Mouse (Mus musculus): Measurements from ENCODE around the gene Ptprn2. TPM values are rescaled to one million over a fixed set of nuclear protein-coding genes. Genes with fewer than 3 reads are reported as not detected.

Gene Ptprn2
- polyA plus RNA-seq, 1 experiment from 2014 or later = 2.9 TPM

- DNase-seq (ENCODE audit: low spot score) (no peak), ATAC-seq (ENCODE audit: insufficient read depth, low FRiP score, low TSS enrichment) (no peak; the same call in 1 of the 2 replicates)
- Histone ChIP-seq H3K9ac (ENCODE audit: low read length) (no peak overlapping the region), H3K27ac (ENCODE audit: low read depth, low read length) (no peak overlapping the region), H3K36me3 (ENCODE audit: control insufficient read depth, insufficient read depth, low read length) (no peaks in the 10 kb centered on the region), H3K4me3 (ENCODE audit: low read depth, low read length) (no peak overlapping the region), H3K9me3 (ENCODE audit: control insufficient read depth, low read length) (no peaks in the 10 kb centered on the region), H3K4me1 (ENCODE audit: control insufficient read depth, insufficient read depth, low read length) (no peaks in the 10 kb centered on the region), H3K27me3 (ENCODE audit: control insufficient read depth, insufficient read depth, low read length) (no peaks in the 10 kb centered on the region), H3K4me2 (ENCODE audit: low read depth) (no peak overlapping the region)
- WGBS = 23% methylated on average over 2 of the region's 2 CpGs
Observed at GRCm38 (mm10) chr12:117017912-117018311, 532.4 kb downstream of the Ptprn2 start.

- H3K9ac ChIP-seq (ENCODE audit: low read length) = no peak overlapping the region
- 0 out of 2 replicates have a peak, but pooled peaks cover under 1% of the 10 kb centered on the region for H3K4me1 ChIP-seq (ENCODE audit: control insufficient read depth, insufficient read depth, low read length)
- no peak overlapping the region for H3K27ac ChIP-seq (ENCODE audit: low read depth, low read length)
- ATAC-seq (ENCODE audit: insufficient read depth, low FRiP score, low TSS enrichment) = no peak
- no peak for DNase-seq (ENCODE audit: low spot score)
- 85% methylated on average over 4 of the region's 4 CpGs for WGBS
- H3K36me3 ChIP-seq (ENCODE audit: control insufficient read depth, insufficient read depth, low read length) = no peaks in the 10 kb centered on the region
- no peak overlapping the region for H3K4me3 ChIP-seq (ENCODE audit: low read depth, low read length)
- H3K4me2 ChIP-seq (ENCODE audit: low read depth) = no peak overlapping the region
- no peaks in the 10 kb centered on the region for H3K27me3 ChIP-seq (ENCODE audit: control insufficient read depth, insufficient read depth, low read length)
- H3K9me3 ChIP-seq (ENCODE audit: control insufficient read depth, low read length) = no peaks in the 10 kb centered on the region
Observed at GRCm38 (mm10) chr12:117023235-117023634, 537.7 kb downstream of the Ptprn2 start.

GRCm38 (mm10) chr12:117024916-117025315 is 539.4 kb downstream of the Ptprn2 start:
- Histone ChIP-seq H3K36me3 (ENCODE audit: control insufficient read depth, insufficient read depth, low read length) (no peaks in the 10 kb centered on the region), H3K9me3 (ENCODE audit: control insufficient read depth, low read length) (no peaks in the 10 kb centered on the region), H3K27me3 (ENCODE audit: control insufficient read depth, insufficient read depth, low read length) (no peaks in the 10 kb centered on the region), H3K27ac (ENCODE audit: low read depth, low read length) (no peak overlapping the region), H3K4me3 (ENCODE audit: low read depth, low read length) (no peak overlapping the region), H3K4me2 (ENCODE audit: low read depth) (no peak overlapping the region), H3K9ac (ENCODE audit: low read length) (no peak overlapping the region), H3K4me1 (ENCODE audit: control insufficient read depth, insufficient read depth, low read length) (0 out of 2 replicates have a peak, but pooled peaks cover 2% of the 10 kb centered on the region)
- DNase-seq (ENCODE audit: low spot score) = no peak
- 93% methylated on average over 4 of the region's 4 CpGs for WGBS
- no peak for ATAC-seq (ENCODE audit: insufficient read depth, low FRiP score, low TSS enrichment)

GRCm38 (mm10) chr12:117025676-117026075 is 540.2 kb downstream of the Ptprn2 start:
- Histone ChIP-seq H3K4me3 (ENCODE audit: low read depth, low read length) (no peak overlapping the region), H3K4me1 (ENCODE audit: control insufficient read depth, insufficient read depth, low read length) (0 out of 2 replicates have a peak, but pooled peaks cover 2% of the 10 kb centered on the region), H3K9ac (ENCODE audit: low read length) (no peak overlapping the region), H3K27me3 (ENCODE audit: control insufficient read depth, insufficient read depth, low read length) (no peaks in the 10 kb centered on the region), H3K4me2 (ENCODE audit: low read depth) (no peak overlapping the region), H3K9me3 (ENCODE audit: control insufficient read depth, low read length) (no peaks in the 10 kb centered on the region), H3K36me3 (ENCODE audit: control insufficient read depth, insufficient read depth, low read length) (no peaks in the 10 kb centered on the region), H3K27ac (ENCODE audit: low read depth, low read length) (no peak overlapping the region)
- DNase-seq (ENCODE audit: low spot score) (no peak), ATAC-seq (ENCODE audit: insufficient read depth, low FRiP score, low TSS enrichment) (no peak)

GRCm38 (mm10) chr12:117027351-117027750 is 541.8 kb downstream of the Ptprn2 start:
- Histone ChIP-seq H3K27me3 (ENCODE audit: control insufficient read depth, insufficient read depth, low read length) (no peaks in the 10 kb centered on the region), H3K4me3 (ENCODE audit: low read depth, low read length) (no peak overlapping the region), H3K36me3 (ENCODE audit: control insufficient read depth, insufficient read depth, low read length) (no peaks in the 10 kb centered on the region), H3K9me3 (ENCODE audit: control insufficient read depth, low read length) (no peaks in the 10 kb centered on the region), H3K4me2 (ENCODE audit: low read depth) (no peak overlapping the region), H3K27ac (ENCODE audit: low read depth, low read length) (no peak overlapping the region), H3K4me1 (ENCODE audit: control insufficient read depth, insufficient read depth, low read length) (0 out of 2 replicates have a peak, but pooled peaks cover 2% of the 10 kb centered on the region), H3K9ac (ENCODE audit: low read length) (no peak overlapping the region)
- 89% methylated on average over 6 of the region's 6 CpGs for WGBS
- ATAC-seq (ENCODE audit: insufficient read depth, low FRiP score, low TSS enrichment) = no peak
- no peak for DNase-seq (ENCODE audit: low spot score)

GRCm38 (mm10) chr12:117028333-117028961 is 542.9 kb downstream of the Ptprn2 start:
- ATAC-seq (ENCODE audit: insufficient read depth, low FRiP score, low TSS enrichment) = peak; percentile 59
- Histone ChIP-seq H3K27me3 (ENCODE audit: control insufficient read depth, insufficient read depth, low read length) (no peaks in the 10 kb centered on the region), H3K9me3 (ENCODE audit: control insufficient read depth, low read length) (no peaks in the 10 kb centered on the region), H3K9ac (ENCODE audit: low read length) (no peak overlapping the region), H3K27ac (ENCODE audit: low read depth, low read length) (no peak overlapping the region), H3K4me1 (ENCODE audit: control insufficient read depth, insufficient read depth, low read length) (0 out of 2 replicates have a peak, but pooled peaks cover 2% of the 10 kb centered on the region), H3K36me3 (ENCODE audit: control insufficient read depth, insufficient read depth, low read length) (no peaks in the 10 kb centered on the region), H3K4me3 (ENCODE audit: low read depth, low read length) (no peak overlapping the region), H3K4me2 (ENCODE audit: low read depth) (no peak overlapping the region)
- WGBS = 64% methylated on average over 5 of the region's 5 CpGs
- DNase-seq (ENCODE audit: low spot score) = peak; percentile 27

GRCm38 (mm10) chr12:117033172-117033571 is 547.7 kb downstream of the Ptprn2 start:
- DNase-seq (ENCODE audit: low spot score) (no peak), ATAC-seq (ENCODE audit: insufficient read depth, low FRiP score, low TSS enrichment) (no peak)
- 81% methylated on average over 1 of the region's 1 CpGs for WGBS
- Histone ChIP-seq H3K4me3 (ENCODE audit: low read depth, low read length) (no peak overlapping the region), H3K9me3 (ENCODE audit: control insufficient read depth, low read length) (no peaks in the 10 kb centered on the region), H3K27me3 (ENCODE audit: control insufficient read depth, insufficient read depth, low read length) (no peaks in the 10 kb centered on the region), H3K4me2 (ENCODE audit: low read depth) (no peak overlapping the region), H3K36me3 (ENCODE audit: control insufficient read depth, insufficient read depth, low read length) (no peaks in the 10 kb centered on the region), H3K9ac (ENCODE audit: low read length) (no peak overlapping the region), H3K4me1 (ENCODE audit: control insufficient read depth, insufficient read depth, low read length) (0 out of 2 replicates have a peak, but pooled peaks cover 2% of the 10 kb centered on the region), H3K27ac (ENCODE audit: low read depth, low read length) (no peak overlapping the region)

GRCm38 (mm10) chr12:117034506-117034905 is 549.0 kb downstream of the Ptprn2 start:
- H3K9ac ChIP-seq (ENCODE audit: low read length) = no peak overlapping the region
- DNase-seq (ENCODE audit: low spot score) = no peak
- no peaks in the 10 kb centered on the region for H3K9me3 ChIP-seq (ENCODE audit: control insufficient read depth, low read length)
- no peak overlapping the region for H3K4me3 ChIP-seq (ENCODE audit: low read depth, low read length)
- no peak for ATAC-seq (ENCODE audit: insufficient read depth, low FRiP score, low TSS enrichment)
- WGBS = 93% methylated on average over 3 of the region's 3 CpGs
- no peak overlapping the region for H3K27ac ChIP-seq (ENCODE audit: low read depth, low read length)
- H3K27me3 ChIP-seq (ENCODE audit: control insufficient read depth, insufficient read depth, low read length) = no peaks in the 10 kb centered on the region
- H3K4me1 ChIP-seq (ENCODE audit: control insufficient read depth, insufficient read depth, low read length) = no peaks in the 10 kb centered on the region
- H3K4me2 ChIP-seq (ENCODE audit: low read depth) = no peak overlapping the region
- H3K36me3 ChIP-seq (ENCODE audit: control insufficient read depth, insufficient read depth, low read length) = no peaks in the 10 kb centered on the region

GRCm38 (mm10) chr12:117035243-117035642 is 549.7 kb downstream of the Ptprn2 start:
- DNase-seq (ENCODE audit: low spot score) = peak; percentile 67
- 10% methylated on average over 2 of the region's 2 CpGs for WGBS
- Histone ChIP-seq H3K36me3 (ENCODE audit: control insufficient read depth, insufficient read depth, low read length) (no peaks in the 10 kb centered on the region), H3K4me3 (ENCODE audit: low read depth, low read length) (no peak overlapping the region), H3K27ac (ENCODE audit: low read depth, low read length) (no peak overlapping the region), H3K4me2 (ENCODE audit: low read depth) (no peak overlapping the region), H3K4me1 (ENCODE audit: control insufficient read depth, insufficient read depth, low read length) (no peaks in the 10 kb centered on the region), H3K9ac (ENCODE audit: low read length) (no peak overlapping the region), H3K27me3 (ENCODE audit: control insufficient read depth, insufficient read depth, low read length) (no peaks in the 10 kb centered on the region), H3K9me3 (ENCODE audit: control insufficient read depth, low read length) (no peaks in the 10 kb centered on the region)
- peak; percentile 32; the same call in 1 of the 2 replicates for ATAC-seq (ENCODE audit: insufficient read depth, low FRiP score, low TSS enrichment)
